Mouse (Mus musculus): ENCODE results near the gene Sphk1. TPM values are rescaled to one million over a fixed set of nuclear protein-coding genes. Genes with fewer than 3 reads are reported as not detected.

Sphk1 gene
- total and polyA plus RNA-seq, 2 experiments from 2014 or later: 1.9 to 2.0 TPM

DNA sequence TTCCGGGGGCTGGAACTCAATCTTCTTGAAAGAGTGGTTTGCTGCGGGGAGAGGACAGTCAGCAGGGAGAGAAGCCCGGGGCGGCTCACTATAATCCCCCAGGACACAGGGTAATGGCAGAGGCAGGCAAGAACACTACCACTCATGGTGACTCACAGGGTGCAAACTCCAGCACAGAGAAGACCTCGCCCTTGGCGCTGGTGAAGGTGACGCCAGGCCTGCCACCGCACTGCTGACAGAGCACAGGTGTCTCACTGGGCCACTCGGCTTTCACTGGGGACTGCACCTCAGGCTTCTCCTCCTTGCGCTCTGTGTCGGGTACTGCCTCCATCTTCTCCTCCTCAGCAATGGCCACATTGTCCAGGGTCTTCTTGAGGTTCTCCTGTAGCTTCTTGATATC lies 10.5 kb downstream of the Sphk1 start:
- TF ChIP-seq CTCF (IDR thresholded peaks at IDR 0.05; ENCODE audit: low read depth) (no peak), EP300 (IDR thresholded peaks at IDR 0.05; ENCODE audit: low read depth) (no peak)
- Histone ChIP-seq H3K27ac (ENCODE audit: low read depth) (no peak overlapping the region), H3K4me2 (ENCODE audit: low read depth, low read length) (no peak overlapping the region), H3K36me3 (replicated peaks; ENCODE audit: control insufficient read depth, insufficient read depth, low read length) (peaks cover 80% of the 10 kb centered on the region), H3K4me1 (ENCODE audit: control insufficient read depth, insufficient read depth) (peaks cover 5% of the 10 kb centered on the region; the same call in 1 of the 2 replicates), H3K9me3 (replicated peaks; ENCODE audit: control insufficient read depth, low read length) (no peaks in the 10 kb centered on the region), H3K4me3 (ENCODE audit: low read depth, low read length) (no peak overlapping the region), H3K27me3 (ENCODE audit: control insufficient read depth, insufficient read depth, low read length) (no peaks in the 10 kb centered on the region), H3K9ac (replicated peaks; ENCODE audit: low read depth, low read length) (no peak overlapping the region)
- no peak for ATAC-seq (ENCODE audit: insufficient read depth, low read depth)
- 92% methylated on average over 11 of the region's 11 CpGs for WGBS
- no peak for DNase-seq (ENCODE audit: low spot score)

DNA sequence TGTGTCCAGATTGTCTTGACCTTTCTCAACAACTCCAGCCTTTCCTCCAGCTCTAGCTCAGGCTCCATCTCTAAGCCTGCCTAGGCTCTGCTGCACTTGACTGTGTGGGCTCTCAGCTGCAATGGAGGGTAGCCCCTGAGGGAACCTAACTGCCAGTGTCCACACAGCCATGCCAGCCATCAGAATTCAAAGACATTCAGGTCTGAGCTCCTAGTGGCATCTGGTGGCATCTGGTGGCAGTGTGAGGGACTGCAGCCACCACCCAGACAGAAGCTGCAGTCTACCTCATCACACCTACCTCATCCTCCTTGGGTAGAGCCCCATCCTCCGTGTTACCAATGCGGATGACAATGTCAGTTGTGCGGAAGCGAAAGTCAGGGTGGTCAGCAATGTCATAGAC lies 12.4 kb downstream of the Sphk1 start:
- peaks cover 97% of the 10 kb centered on the region for H3K36me3 ChIP-seq (replicated peaks; ENCODE audit: control insufficient read depth, insufficient read depth, low read length)

DNA sequence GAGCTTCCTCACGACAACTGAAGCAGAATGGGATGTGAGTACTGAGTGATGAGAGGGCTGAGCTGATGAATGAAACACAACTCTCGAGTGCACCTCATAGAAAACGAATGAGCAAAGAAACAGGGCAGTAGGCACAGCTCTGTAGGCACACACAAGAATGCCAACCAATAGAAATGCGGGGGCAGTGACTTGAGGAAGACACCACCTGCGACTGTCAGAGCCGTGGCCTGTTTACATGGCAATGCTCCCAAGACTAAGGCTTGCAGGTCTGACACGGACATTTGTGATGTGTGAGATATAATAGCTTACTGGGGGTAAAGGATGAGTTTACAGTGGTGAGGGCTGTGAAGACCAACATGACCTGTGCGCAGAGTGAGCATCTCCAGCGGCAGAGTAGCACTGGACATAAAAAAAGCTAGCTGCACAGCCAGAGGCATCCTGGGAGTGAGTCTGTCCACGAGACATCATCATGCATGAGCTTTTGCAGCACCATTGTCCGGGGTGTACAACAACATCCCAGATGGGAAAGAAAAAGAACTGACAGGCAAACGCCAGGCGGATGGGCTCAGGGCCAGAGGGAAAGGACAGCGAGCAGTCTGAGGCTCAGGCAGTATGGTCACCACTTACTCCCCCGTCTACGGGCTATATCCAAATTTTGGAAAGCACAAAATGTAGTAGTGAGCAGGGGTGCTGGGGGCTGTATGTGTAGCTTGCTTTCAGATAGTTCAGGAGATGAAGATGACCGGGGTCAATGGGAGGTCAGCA lies 16.8 kb downstream of the Sphk1 start:
- Histone ChIP-seq H3K9me3 (replicated peaks; ENCODE audit: control insufficient read depth, low read length) (no peaks in the 10 kb centered on the region), H3K27me3 (ENCODE audit: control insufficient read depth, insufficient read depth, low read length) (no peaks in the 10 kb centered on the region), H3K36me3 (replicated peaks; ENCODE audit: control insufficient read depth, insufficient read depth, low read length) (peaks cover 62% of the 10 kb centered on the region), H3K4me1 (ENCODE audit: control insufficient read depth, insufficient read depth) (peaks cover 29% of the 10 kb centered on the region), H3K9ac (replicated peaks; ENCODE audit: low read depth, low read length) (no peak overlapping the region), H3K4me2 (ENCODE audit: low read depth, low read length) (no peak overlapping the region), H3K27ac (ENCODE audit: low read depth) (no peak overlapping the region), H3K4me3 (ENCODE audit: low read depth, low read length) (no peak overlapping the region)
- ATAC-seq (ENCODE audit: insufficient read depth, low read depth) (no peak), DNase-seq (ENCODE audit: low spot score) (no peak)
- no peak for TF ChIP-seq CTCF (IDR thresholded peaks at IDR 0.05; ENCODE audit: low read depth)
- TF ChIP-seq EP300 (IDR thresholded peaks at IDR 0.05; ENCODE audit: low read depth): no peak
- 71% methylated on average over 17 of the region's 17 CpGs for WGBS

More for the DNA sequence above, 12.4 kb downstream of the Sphk1 start:
- TF ChIP-seq EP300 (IDR thresholded peaks at IDR 0.05; ENCODE audit: low read depth): no peak
- TF ChIP-seq CTCF (IDR thresholded peaks at IDR 0.05; ENCODE audit: low read depth): peak; percentile 84
- ATAC-seq (ENCODE audit: insufficient read depth, low read depth) (peak; percentile 34), DNase-seq (ENCODE audit: low spot score) (no peak)
- no peaks in the 10 kb centered on the region for H3K9me3 ChIP-seq (replicated peaks; ENCODE audit: control insufficient read depth, low read length)
- H3K4me3 ChIP-seq (ENCODE audit: low read depth, low read length): no peak overlapping the region
- no peaks in the 10 kb centered on the region for H3K27me3 ChIP-seq (ENCODE audit: control insufficient read depth, insufficient read depth, low read length)
- H3K27ac ChIP-seq (ENCODE audit: low read depth): no peak overlapping the region
- 82% methylated on average over 4 of the region's 4 CpGs for WGBS
- H3K4me1 ChIP-seq (ENCODE audit: control insufficient read depth, insufficient read depth): no peaks in the 10 kb centered on the region
- H3K9ac ChIP-seq (replicated peaks; ENCODE audit: low read depth, low read length): no peak overlapping the region
- H3K4me2 ChIP-seq (ENCODE audit: low read depth, low read length): no peak overlapping the region

DNA sequence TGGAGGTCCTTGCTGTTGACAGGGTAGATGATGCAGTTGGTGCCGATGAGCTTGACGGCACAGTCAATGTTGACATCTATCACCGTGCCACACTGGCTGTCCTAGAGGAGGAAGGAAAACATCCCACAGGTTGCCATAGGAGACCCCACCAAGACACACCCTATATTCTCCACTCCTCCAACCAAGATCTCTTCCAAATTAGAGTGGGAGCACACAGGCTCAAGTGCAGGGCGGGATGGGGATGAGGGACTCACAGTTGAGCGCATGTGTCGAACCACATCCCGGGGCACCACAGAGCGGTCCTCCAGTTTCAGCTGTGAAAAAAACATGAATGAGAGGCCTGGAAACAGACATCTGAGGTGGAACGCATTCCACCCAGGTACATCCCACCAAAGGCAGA lies 18.1 kb downstream of the Sphk1 start:
- peaks cover 51% of the 10 kb centered on the region for H3K36me3 ChIP-seq (replicated peaks; ENCODE audit: control insufficient read depth, insufficient read depth, low read length)
- no peaks in the 10 kb centered on the region for H3K27me3 ChIP-seq (ENCODE audit: control insufficient read depth, insufficient read depth, low read length)
- 92% methylated on average over 9 of the region's 9 CpGs for WGBS
- H3K4me1 ChIP-seq (ENCODE audit: control insufficient read depth, insufficient read depth): peaks cover 30% of the 10 kb centered on the region
- H3K9ac ChIP-seq (replicated peaks; ENCODE audit: low read depth, low read length): no peak overlapping the region
- no peak overlapping the region for H3K4me2 ChIP-seq (ENCODE audit: low read depth, low read length)
- H3K9me3 ChIP-seq (replicated peaks; ENCODE audit: control insufficient read depth, low read length): no peaks in the 10 kb centered on the region
- H3K4me3 ChIP-seq (ENCODE audit: low read depth, low read length): no peak overlapping the region
- ATAC-seq (ENCODE audit: insufficient read depth, low read depth) (no peak), DNase-seq (ENCODE audit: low spot score) (no peak)
- no peak overlapping the region for H3K27ac ChIP-seq (ENCODE audit: low read depth)
- TF ChIP-seq EP300 (IDR thresholded peaks at IDR 0.05; ENCODE audit: low read depth) (no peak), CTCF (IDR thresholded peaks at IDR 0.05; ENCODE audit: low read depth) (no peak)

DNA sequence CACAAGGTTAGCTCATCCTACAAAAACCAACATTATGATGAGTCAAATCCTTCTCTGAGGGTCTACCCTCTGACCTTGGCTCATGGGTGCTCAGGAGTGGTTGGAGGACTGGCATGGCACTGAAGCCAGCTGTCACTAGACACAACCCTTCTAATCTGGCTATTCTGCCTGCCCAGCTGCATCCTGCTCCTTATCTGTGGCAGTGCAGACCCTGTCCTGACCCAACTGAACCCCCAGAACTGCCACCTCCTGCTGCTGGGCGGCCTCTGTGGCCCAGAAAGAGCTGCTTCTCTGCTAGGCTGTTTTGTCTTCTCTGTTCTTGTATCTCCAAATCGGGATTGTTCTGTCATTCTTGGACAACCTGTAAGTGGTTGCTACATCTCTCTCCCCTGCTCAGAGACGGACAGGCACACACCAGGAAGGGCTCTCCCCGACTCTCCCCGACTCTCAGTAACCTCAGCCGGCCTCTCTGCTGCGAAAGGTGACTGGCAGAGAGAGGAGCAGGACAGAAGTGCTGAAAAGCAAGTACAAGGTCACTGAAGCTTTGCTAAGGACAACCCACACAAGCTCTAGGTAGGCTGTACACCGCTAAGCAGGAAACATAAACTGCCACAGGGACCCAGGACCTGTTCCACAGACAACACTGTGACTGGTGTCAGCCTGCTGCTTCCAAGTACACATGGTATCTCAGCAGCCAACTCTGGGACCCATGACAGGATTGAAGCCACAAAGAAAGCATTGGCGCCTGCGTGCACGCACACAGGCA lies 18.7 kb downstream of the Sphk1 start:
- Histone ChIP-seq H3K9ac (replicated peaks; ENCODE audit: low read depth, low read length) (no peak overlapping the region), H3K36me3 (replicated peaks; ENCODE audit: control insufficient read depth, insufficient read depth, low read length) (peaks cover 44% of the 10 kb centered on the region), H3K27ac (ENCODE audit: low read depth) (peak overlapping the region; percentile 44), H3K4me1 (ENCODE audit: control insufficient read depth, insufficient read depth) (peaks cover 36% of the 10 kb centered on the region), H3K4me3 (ENCODE audit: low read depth, low read length) (no peak overlapping the region), H3K9me3 (replicated peaks; ENCODE audit: control insufficient read depth, low read length) (no peaks in the 10 kb centered on the region), H3K4me2 (ENCODE audit: low read depth, low read length) (no peak overlapping the region), H3K27me3 (ENCODE audit: control insufficient read depth, insufficient read depth, low read length) (no peaks in the 10 kb centered on the region)
- peak; percentile 29 for ATAC-seq (ENCODE audit: insufficient read depth, low read depth)
- TF ChIP-seq CTCF (IDR thresholded peaks at IDR 0.05; ENCODE audit: low read depth): no peak
- no peak for TF ChIP-seq EP300 (IDR thresholded peaks at IDR 0.05; ENCODE audit: low read depth)
- no peak for DNase-seq (ENCODE audit: low spot score)
- 40% methylated on average over 11 of the region's 11 CpGs for WGBS
